Mouse (Mus musculus) left cerebral cortex, postnatal 4 days (tissue): ENCODE data around the gene Kntc1. TPM values are rescaled to one million over a fixed set of nuclear protein-coding genes. Genes with fewer than 3 reads are reported as not detected.
A peak's percentile ranks its signal among the peaks of the same experiment; 100 is the strongest.

Source experiments
- DNase-seq: peaks from one replicate; pipeline ENCODE4 v3.0.0-alpha.2; 2022
- intact Hi-C: fragments of 180-260 bp; cut with DNase I; formaldehyde crosslinking; loops from one replicate; pipeline ENCODE4 v1.15.1; 2025
- total RNA-seq, 2 experiments: library from RNA; stranded (reverse); gene quantifications; 2 replicates each; pipeline ENCODE4 v1.2.3; 2021

The Kntc1 gene
- total RNA-seq, 2 experiments from 2014 or later: 7.8 to 8.8 TPM

GRCm38 (mm10) chr5:123806334-123806733, 56.8 kb downstream of the Kntc1 start:
- DNase-seq: no peak
- intact Hi-C loops: no loop called here

DNA sequence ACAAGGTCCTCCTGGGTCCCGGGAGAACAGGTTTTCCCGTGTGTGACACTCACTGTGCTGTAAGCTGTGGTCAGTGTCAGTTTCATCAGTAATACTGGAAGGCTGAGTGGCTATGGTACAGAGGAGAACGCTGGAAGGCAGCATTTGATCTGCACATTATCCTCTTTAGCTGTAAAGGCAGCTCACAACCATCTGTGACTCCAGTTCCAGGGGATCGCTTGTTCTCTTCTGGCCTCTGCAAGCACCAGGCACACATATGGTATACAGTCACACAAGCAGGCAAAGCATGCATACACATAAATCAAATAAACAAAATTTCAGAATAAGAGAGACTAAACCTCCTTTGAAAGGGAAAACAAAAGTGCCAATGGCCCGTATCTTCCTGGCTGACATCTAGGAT, 59.0 kb downstream of the Kntc1 start:
- intact Hi-C loops: no loop called here
- DNase-seq: no peak

- intact Hi-C loops: no loop called here
- no peak for DNase-seq
Observed at GRCm38 (mm10) chr5:123809156-123809555, 59.6 kb downstream of the Kntc1 start.

DNA sequence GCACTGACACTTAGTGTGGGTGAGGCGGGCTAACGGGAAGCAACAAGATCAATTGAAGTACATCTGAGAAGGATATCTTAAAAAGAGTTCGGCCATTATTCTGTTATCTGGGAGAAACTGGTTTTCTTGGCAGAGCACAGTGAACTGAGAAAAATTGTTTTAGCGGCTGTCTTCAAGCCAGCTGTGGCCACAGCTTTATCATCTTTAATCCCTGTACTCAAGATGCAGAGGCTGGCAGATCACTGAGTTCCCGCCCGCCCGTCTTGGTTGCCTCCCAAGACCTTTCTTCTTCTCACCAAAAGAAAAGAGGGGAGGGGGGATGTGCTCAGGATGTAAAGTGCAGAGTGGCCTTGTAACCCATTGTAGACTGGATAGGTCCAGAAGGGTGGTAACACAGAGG, 67.4 kb downstream of the Kntc1 start:
- no peak for DNase-seq
- intact Hi-C loops: no loop called here

DNA sequence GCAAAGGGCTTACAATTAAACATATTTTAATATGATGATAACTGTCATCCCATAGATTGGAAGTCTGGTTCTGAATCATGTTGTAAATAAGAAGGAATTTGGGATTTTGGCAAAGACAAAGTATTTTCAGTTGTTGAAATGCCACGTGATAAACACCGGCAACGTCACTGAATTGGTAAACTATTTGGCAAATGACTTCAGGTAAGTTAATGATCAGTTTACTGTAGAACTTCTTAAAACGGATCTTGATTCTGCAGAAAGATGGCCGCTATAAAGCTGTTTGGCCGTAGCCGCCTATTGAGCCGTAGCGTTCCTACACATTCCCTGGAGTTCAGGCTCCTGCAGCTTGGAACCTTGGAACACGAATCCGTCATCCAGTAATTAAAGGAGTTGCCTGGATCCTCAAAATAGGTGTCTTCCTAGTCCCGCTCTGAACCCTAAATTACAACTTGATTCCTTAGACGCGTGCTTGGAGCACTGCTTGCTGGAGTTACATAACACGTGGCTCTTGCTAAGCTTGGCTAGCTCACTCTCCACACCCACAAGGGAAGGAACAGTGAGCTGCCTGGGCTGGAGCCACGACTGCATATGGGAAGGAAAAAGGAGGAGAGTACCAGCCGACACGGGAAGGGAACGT, 69.5 kb downstream of the Kntc1 start:
- intact Hi-C loops: no loop called here

DNA sequence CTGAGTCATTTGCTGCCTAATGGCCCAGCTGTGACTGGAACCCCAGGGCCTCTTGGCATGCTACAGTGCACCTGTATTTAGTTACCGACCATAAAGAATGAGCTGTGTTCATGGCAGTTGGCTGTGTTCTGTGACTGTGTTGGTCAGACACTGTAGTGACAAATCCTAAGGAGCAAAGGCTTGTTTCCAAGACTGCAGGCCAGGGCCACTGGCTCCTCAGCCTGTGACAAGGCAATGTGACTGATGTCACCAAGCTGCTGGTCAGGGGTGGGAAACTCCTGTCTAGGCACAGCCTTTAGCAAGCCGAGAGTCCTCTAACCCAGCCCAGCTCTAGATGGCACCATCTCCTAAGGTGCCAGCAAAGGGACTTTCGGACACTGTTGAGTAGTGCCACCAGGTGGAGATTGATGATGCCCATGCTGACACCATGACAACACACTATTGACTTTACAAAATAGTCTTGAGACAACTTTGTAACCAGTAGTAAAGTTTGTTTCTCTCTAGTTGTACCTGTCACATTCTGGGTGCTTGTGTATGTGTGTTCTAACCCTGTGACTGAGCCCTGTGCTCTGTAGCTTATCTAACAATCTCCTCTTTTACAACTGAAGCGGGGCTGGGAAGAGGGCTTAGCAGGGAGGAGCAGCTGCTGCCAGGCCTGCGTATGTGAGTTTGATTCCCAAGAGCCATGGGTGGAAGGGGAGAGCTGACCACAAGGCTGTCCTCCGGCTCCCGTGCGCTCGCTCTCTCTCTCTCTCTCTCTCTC, 71.2 kb downstream of the Kntc1 start:
- DNase-seq: no peak
- intact Hi-C loops: loop anchor here (10.0 kb wide), 1 partner anchor 84 kb away; the partner anchor contains the start of gene Denr

More for the DNA sequence above, 69.5 kb downstream of the Kntc1 start:
- no peak for DNase-seq

- intact Hi-C loops: loop anchor here (10.0 kb wide), 1 partner anchor 84 kb away; the partner anchor contains the start of gene Denr
- DNase-seq: no peak
Observed at GRCm38 (mm10) chr5:123821264-123821571, 71.7 kb downstream of the Kntc1 start.

DNA sequence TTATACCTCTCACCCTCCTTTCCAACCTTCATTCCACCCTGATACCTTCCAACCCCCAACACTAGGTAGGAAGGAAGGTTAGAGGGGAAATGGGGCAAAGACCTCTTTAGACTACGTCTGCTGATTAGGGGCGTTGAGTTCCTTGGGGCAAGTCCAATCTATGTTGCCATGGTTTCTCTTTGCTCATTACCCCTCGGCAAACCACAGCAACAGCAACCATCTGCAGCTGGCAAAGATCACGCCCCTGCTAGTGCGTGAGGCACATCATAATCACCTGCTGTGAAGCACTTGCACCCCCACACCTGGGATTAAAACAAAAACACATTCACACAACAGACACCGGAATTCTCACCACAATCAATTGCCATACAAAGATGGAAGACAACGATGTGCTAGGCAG, 73.2 kb downstream of the Kntc1 start:
- peak; percentile 16 for DNase-seq

DNA sequence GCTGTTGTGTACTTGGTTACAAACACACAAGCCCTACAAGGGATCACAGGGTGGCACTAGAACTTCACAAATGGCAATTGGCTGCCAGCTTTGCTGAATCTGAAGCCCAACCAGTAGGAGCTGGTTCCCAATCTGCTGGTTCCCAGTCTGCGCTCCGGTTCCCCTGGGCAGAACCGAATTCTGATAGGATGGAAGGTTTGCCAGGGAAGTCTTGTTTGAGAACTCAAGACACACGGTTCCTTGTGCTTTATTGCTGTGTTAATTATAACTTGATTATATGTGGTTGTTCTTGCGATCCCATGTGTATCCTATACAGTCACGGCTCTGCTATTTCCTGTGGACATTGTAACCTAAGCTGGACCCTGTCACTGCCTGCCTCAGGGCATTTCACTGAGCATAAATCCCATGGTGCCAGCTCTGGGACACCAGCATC, 78.2 kb downstream of the Kntc1 start:
- intact Hi-C loops: loop anchor here (10.0 kb wide), 1 partner anchor 77 kb away; the partner anchor contains the start of gene Denr
- peak; percentile 14 for DNase-seq

More for the DNA sequence above, 73.2 kb downstream of the Kntc1 start:
- intact Hi-C loops: loop anchor here (10.0 kb wide), 1 partner anchor 82 kb away; the partner anchor contains the start of gene Denr

GRCm38 (mm10) chr5:123832309-123832708, 82.8 kb downstream of the Kntc1 start:
- intact Hi-C loops: no loop called here

GRCm38 (mm10) chr5:123834836-123835235, 85.3 kb downstream of the Kntc1 start:
- intact Hi-C loops: no loop called here
- no peak for DNase-seq

More at GRCm38 (mm10) chr5:123832309-123832708, 82.8 kb downstream of the Kntc1 start:
- DNase-seq: no peak

DNA sequence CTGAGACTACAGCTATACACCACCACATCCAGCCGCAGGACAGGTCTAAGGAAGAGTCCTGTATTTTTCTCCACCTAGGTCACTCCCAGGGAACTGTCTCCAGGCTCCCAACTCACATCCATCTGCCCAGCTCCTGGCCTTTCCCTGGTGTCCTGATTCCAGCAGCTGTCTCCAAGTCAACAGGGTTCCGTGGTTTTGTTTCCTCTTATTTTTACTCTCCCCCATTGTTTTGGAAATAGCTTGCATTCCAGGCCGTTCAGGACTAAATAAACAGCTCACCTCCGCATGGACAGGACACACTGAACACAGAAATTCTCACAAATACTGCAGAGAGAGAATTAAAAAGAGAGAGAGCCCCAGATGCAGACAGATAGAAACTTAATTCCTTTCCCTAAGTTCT, 87.9 kb downstream of the Kntc1 start:
- no peak for DNase-seq
- intact Hi-C loops: no loop called here

- intact Hi-C loops: no loop called here
- DNase-seq: no peak
Observed at GRCm38 (mm10) chr5:123842221-123842934, 92.9 kb downstream of the Kntc1 start.

DNA sequence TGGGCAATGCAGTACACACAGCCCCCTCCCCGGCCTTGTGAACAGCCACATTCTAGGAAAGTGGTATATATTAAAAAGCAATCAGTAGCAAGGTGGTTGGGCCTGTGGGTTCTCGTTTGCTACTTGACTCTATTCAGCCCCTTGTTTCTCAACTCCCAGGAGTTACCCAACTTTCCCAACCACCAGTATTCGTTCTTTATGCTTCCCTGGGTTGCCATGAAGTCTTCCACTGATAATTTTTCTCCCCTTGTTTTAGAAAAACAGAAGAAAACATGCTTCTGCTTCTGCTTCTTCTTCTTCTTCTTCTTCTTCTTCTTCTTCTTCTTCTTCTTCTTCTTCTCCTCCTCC, 93.4 kb downstream of the Kntc1 start:
- DNase-seq: no peak
- intact Hi-C loops: no loop called here

GRCm38 (mm10) chr5:123843816-123844215, 94.3 kb downstream of the Kntc1 start:
- no peak for DNase-seq
- intact Hi-C loops: no loop called here

DNA sequence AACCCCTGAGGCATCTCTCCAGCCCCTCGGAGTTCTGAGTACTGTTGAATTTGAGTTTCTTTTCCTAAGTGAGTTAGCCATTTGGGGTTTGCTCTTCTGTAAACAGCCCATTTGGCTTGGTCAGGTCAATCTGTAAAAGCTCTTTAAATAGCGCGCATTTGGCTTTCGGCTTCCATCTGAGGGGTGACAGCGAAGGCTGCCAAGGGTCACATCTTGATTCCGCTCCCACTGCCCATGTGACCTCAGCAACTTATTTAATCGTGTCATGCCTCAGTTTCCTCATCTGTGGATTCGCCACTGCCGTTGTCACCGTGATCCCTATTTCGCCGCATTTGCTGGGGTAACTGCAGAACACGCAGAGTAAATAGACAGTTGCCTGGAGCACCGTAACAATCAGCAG, 94.8 kb downstream of the Kntc1 start:
- no peak for DNase-seq
- intact Hi-C loops: no loop called here

DNA sequence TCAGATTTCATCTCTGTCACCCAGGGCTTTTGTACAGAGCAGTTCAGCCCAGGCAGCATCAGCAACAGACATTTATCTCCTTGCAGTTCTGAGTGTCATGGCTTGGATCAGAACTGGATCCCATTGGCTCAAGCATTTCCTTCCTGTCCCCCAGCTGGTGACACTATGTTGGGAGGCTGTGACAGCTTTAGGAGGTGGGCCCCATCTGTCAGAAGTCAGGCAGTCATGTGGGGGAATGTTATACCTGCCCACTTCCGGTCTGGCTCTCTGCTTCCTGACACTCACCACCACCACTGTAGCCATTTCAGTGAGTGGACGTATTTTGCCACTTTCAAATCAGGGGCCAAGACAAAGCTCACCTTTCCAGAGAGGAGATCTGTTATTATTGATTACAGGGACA, 101.9 kb downstream of the Kntc1 start:
- DNase-seq: no peak

DNA sequence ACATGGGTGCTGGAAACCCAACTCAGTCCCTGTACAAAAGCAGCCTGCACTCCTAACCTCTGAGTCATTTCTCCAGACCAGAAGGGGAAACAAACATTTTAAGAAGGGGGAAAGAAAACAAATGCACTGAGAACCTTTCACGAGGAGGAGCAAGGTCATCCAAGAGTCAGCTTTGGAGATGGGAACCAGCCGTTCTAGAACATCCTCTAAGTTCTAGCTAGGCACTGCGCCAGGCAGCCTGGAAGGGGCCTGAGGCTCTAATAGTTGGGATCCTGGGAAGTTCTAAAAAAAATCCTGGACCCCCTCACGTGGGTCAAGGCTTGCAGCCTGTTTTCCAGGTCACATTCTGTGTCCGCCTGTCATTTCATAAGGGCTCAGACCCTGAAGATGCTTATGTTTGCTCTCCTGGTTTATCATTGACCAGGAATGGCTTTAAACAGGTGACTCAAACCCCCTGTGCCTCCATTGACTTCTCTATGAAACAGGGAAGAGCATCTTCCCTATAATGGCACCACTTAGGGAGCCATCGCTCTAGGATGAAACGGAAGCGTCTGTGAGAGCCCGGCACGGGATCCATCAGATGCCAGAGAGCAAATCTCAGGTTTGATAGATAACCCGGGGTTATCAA, 104.5 kb downstream of the Kntc1 start:
- intact Hi-C loops: no loop called here

More for the DNA sequence above, 101.9 kb downstream of the Kntc1 start:
- intact Hi-C loops: no loop called here

GRCm38 (mm10) chr5:123854511-123854910, 105.0 kb downstream of the Kntc1 start:
- intact Hi-C loops: no loop called here
- DNase-seq: no peak

More for the DNA sequence above, 104.5 kb downstream of the Kntc1 start:
- no peak for DNase-seq

- no peak for DNase-seq
- intact Hi-C loops: no loop called here
Observed at GRCm38 (mm10) chr5:123858798-123859197, 109.3 kb downstream of the Kntc1 start.
